Mouse (Mus musculus) naive thymus-derived CD4-positive, alpha-beta T cell, adult 2 months (primary cell): ENCODE measurements around the gene Jchain.

Source experiments
- DNase-seq: peaks from one replicate; pipeline ENCODE4 v3.0.0-alpha.2; 2011; ENCODE audit warnings: low read depth

Gene Jchain

GRCm38 (mm10) chr5:88530908-88531307, 3.2 kb upstream of the Jchain start:
- no peak for DNase-seq

- peak; percentile 72 for DNase-seq
These were observed 8.5 kb downstream of the Jchain start for GRCm38 (mm10) chr5:88519232-88519631.

DNA sequence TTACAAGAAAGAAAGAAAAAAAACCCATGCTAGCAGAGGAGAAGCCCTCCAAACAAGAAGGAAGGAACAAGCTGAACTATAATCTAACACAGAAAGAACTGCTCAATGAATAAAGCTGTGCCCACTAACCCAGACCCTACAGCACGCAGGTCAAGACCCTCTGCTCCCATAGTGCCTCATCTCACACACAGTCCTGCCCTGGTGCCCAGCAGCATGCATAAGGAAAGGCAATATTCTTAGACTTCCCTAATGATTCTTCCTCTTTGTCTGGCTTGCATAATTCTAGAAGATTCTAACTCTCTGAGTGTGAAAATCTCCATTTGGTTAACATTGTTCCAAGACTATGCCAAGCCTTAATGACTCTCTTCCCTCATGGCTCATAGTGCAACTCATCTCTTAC, 18.7 kb downstream of the Jchain start:
- DNase-seq = no peak

GRCm38 (mm10) chr5:88508555-88508954, 19.1 kb downstream of the Jchain start:
- no peak for DNase-seq

GRCm38 (mm10) chr5:88499781-88500180, 27.9 kb downstream of the Jchain start:
- peak; percentile 12 for DNase-seq

GRCm38 (mm10) chr5:88491111-88491510, 36.6 kb downstream of the Jchain start:
- DNase-seq = no peak

GRCm38 (mm10) chr5:88489004-88489403, 38.7 kb downstream of the Jchain start:
- DNase-seq = peak; percentile 3

GRCm38 (mm10) chr5:88487675-88488074, 40.0 kb downstream of the Jchain start, which contains the start of gene Enam:
Enam (plus strand) TSS chr5:88487975.
- no peak for DNase-seq
